Mouse (Mus musculus): Measurements from ENCODE around the gene Stk40.

- no peak for TF ChIP-seq CTCF (IDR thresholded peaks at IDR 0.05; ENCODE audit: low read depth, low read length)
- no peak for TF ChIP-seq GATA1 (IDR thresholded peaks at IDR 0.05; ENCODE audit: borderline replicate concordance, low read length)
- no peak for TF ChIP-seq POLR2AphosphoS5 (IDR thresholded peaks at IDR 0.05; ENCODE audit: insufficient replicate concordance, low read depth, low read length)
- no peak for TF ChIP-seq TAL1 (conservative IDR thresholded peaks at IDR 0.05; ENCODE audit: low read depth, low read length)
Observed at GRCm38 (mm10) chr4:126149798-126150197, 46.0 kb downstream of the Stk40 start.

Data from G1E (cell line).